ENCODE assay signal across 8 mouse cellular contexts in the genomic region with DNA sequence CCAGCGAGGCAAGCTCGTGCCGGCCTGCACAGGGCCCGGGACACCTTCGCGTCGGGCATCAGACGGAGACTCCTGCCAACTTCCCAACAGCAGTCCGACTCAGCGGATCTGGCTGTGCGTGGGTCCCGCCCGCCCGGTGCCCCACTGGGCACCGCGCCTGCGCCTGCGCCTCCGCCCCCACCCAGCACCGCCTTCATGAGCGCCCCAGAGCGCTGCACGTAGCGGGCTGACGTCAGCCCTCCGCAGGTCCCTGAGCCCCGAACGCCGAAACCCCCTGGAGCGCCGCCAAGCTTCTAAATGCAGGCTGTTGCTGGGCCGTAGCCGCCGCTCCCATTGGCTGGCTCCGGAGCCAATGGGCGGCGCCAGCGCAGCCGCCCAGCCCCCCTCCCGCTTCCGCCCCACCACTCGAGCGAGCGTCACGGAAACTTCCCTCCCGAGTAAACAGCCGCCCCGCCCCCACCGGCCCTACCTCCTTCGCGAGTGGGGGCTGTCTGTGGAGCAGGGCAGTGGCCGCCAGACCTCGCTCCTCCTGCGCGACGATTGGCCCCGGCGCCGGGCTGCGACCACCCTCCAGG. TPM values are rescaled to one million over a fixed set of nuclear protein-coding genes. Genes with fewer than 3 reads are reported as not detected.
DNase-seq lines count a peak whose midpoint lies in the region; ATAC-seq and TF ChIP-seq lines count a peak whose summit lies in the region.

No protein-coding gene starts in this region.

- H3K27ac ChIP-seq in cortical plate, adult 2 months (ENCODE audit: insufficient read depth, low read length), result peak overlapping the region; percentile 100

- peak; percentile 99 for DNase-seq in gastrocnemius, adult 8-10 months (ENCODE audit: low spot score in 2 of 2)
- DNase-seq in induced T-regulatory cell, adult 2 months (ENCODE audit: low read depth), result peak; percentile 99
- peak; percentile 95 to 98 for DNase-seq in left cerebral cortex, adult 9 months (ENCODE audit: low spot score in 2 of 2)
- DNase-seq in right cerebral cortex, postnatal 14 days, result peak; percentile 100
- DNase-seq in urinary bladder, postnatal 36 days (ENCODE audit: low spot score in 2 of 2), result peak; percentile 96 to 99

- TF ChIP-seq CTCF in cortical plate, adult 2 months (IDR thresholded peaks at IDR 0.05; ENCODE audit: extremely low read depth, insufficient read depth, low read length), result no peak

- peak; percentile 16; the same call in 1 of the 2 replicates for TF ChIP-seq POLR2A in cortical plate, adult 2 months (IDR thresholded peaks at IDR 0.05; ENCODE audit: extremely low read depth, insufficient read depth, low read length)

- H3K4me3 ChIP-seq in cortical plate, adult 2 months (ENCODE audit: insufficient read depth, low read length), result peak overlapping the region; percentile 64

- 0 out of 2 replicates have a peak, but pooled peaks cover 1% of the 10 kb centered on the region for H3K4me1 ChIP-seq in cortical plate, adult 2 months (ENCODE audit: control insufficient read depth, insufficient read depth, low read length)

- peak; percentile 74 for ATAC-seq in activated CD4-positive, CD25-positive, alpha-beta regulatory T cell, adult 4 months
- ATAC-seq in megakaryocyte progenitor cell, adult 5-6 weeks (replicated peaks; ENCODE audit: poor library complexity), result peak; percentile 67

RNA-seq across cellular contexts. Expression of a gene that starts 38.8 kb away (rescaled TPM):
- 1 to 10 TPM; 2.1 to 3.9 TPM for polyA plus RNA-seq in activated CD4-positive, CD25-positive, alpha-beta regulatory T cell, adult 4 months (2017; shearing (Covaris generic))
- polyA plus RNA-seq in cortical plate, adult 2 months (2012; rRNA removed), result 17.6 and 19.6 TPM in 2 replicates
- total RNA-seq in gastrocnemius, adult 8-10 months (2022), result not detected
- not detected in 2 replicates for total RNA-seq in megakaryocyte progenitor cell, adult 5-6 weeks (2015)
- not detected in 2 replicates for total RNA-seq in megakaryocyte progenitor cell, adult 5-6 weeks (2017)

RNA-seq across cellular contexts. Expression of a gene that starts 42.4 kb away (rescaled TPM):
- 10 to 100 TPM; 76.1 to 91.4 TPM for polyA plus RNA-seq in activated CD4-positive, CD25-positive, alpha-beta regulatory T cell, adult 4 months (2017; shearing (Covaris generic))
- polyA plus RNA-seq in cortical plate, adult 2 months (2012; rRNA removed), result 40.7 and 44.5 TPM in 2 replicates
- total RNA-seq in gastrocnemius, adult 8-10 months (2022), result 100 to 1,000 TPM; 275 to 322 (median 295) TPM
- total RNA-seq in megakaryocyte progenitor cell, adult 5-6 weeks (2015), result 155 and 182 TPM in 2 replicates
- total RNA-seq in megakaryocyte progenitor cell, adult 5-6 weeks (2017), result 91.2 and 96.2 TPM in 2 replicates

RNA-seq across cellular contexts. Expression of a gene that starts 58.0 kb away (rescaled TPM):
- polyA plus RNA-seq in activated CD4-positive, CD25-positive, alpha-beta regulatory T cell, adult 4 months (2017; shearing (Covaris generic)), result not detected
- polyA plus RNA-seq in cortical plate, adult 2 months (2012; rRNA removed), result 2.5 and 2.7 TPM in 2 replicates
- total RNA-seq in gastrocnemius, adult 8-10 months (2022), result 10 to 100 TPM; 31.5 to 42.9 (median 34.1) TPM
- total RNA-seq in megakaryocyte progenitor cell, adult 5-6 weeks (2015), result 0.24 and 0.47 TPM in 2 replicates
- total RNA-seq in megakaryocyte progenitor cell, adult 5-6 weeks (2017), result 0.37 TPM in 1 of 2 replicates, not detected in the other

Comparison
In these comparisons a context has a peak if more than half of its experiments do, and no peak if none do; other contexts are left out.
1. Peak in every context shown above with its lines: DNase-seq, ATAC-seq, H3K4me3 ChIP-seq and H3K27ac ChIP-seq.
2. RNA of a gene that starts 58.0 kb away (total RNA-seq): 31.5 to 42.9 TPM in gastrocnemius, adult 8-10 months; 0.24 to 0.47 TPM in megakaryocyte progenitor cell, adult 5-6 weeks; every median in the first group is over 10 times any median in the second.